Mouse (Mus musculus) ovary, postnatal 10 days (tissue): ENCODE data around the gene R3hdm4.

Experiments used
- DNase-seq: peaks from one replicate; pipeline ENCODE4 v3.0.0; 2022; ENCODE audit warnings: low spot score

Gene R3hdm4

DNA sequence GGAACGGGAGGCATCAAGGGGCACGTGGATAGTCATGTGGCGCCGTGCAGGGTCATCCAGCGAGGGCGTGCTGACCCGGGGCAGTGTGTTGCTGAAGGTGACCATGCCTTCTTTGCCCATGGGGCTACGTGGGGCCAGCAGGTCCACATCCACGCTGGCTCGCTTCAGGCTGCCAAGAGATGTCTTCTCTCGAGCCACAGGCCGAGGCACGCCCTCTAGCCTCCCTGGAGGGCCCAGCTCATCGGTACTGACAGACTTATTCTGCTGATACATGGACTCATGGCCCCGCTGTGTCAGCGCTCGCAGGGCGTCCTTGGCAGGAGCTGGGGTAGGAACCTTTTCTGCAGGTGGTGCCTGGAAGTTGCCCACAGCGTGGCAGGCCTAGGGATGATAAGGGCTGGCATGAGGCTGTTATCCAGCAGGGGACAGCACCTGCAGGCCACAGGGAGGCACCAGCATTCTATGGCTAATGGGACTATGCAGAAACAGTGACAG, 55.2 kb downstream of the R3hdm4 start:
- no peak for DNase-seq

DNA sequence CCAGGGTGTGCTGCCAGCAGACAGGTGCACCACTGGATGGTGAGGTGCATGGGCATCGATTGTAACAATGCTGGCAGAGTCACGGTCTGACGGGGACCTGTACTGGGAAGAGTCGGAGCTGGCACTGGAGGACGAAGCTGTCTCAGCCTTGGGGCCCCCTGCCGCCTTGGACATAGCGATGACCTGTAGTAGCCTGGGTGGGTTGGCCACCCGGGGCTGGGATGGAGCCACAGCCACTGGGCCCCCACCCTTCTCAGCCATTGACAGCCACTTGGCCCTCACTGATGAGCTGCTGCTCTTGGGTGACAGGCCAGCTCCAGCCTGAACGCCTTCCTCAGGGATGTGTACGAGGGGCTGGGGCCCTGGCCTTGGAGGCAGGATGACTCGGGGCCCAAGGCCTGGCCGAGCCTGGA, 55.8 kb downstream of the R3hdm4 start:
- DNase-seq: no peak

DNA sequence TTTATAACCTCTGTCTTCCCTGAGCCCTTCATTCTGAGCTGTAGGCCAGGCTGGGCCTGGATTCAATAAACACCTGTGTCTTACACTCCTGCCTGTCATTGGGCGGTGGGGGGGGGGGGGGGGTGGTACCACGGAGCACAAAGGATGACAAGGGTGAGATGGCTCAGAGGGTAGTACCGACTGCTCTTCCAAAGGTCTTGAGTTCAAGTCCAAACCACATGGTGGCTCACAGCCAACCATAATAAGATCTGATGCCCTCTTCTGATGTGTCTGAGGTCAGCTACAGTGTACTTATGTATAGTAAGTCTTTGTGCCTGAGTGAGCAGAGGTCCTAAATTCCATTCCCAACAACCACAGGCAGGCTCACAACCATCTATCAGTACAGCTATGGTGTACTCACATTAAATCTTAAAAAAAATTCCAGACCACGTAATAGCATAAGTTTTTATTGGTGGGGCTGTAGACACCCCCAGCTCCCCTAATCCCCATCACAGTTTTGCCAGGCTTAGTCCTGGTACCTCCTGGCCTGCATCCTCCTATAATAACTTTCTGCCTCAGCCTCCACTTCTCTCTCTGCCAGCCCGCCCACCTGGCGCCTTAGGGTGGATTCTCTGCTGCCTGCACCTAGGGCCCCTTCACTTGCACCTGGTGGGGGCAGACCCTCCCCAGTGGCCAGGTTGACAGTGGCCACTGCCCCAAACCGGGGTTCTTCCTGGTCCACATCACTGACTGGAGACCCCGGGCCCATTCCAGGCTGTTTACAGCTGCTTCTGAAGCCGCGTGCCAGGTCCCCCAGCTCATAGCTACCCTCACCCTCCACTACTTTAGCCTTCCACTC, 56.4 kb downstream of the R3hdm4 start:
- no peak for DNase-seq

DNA sequence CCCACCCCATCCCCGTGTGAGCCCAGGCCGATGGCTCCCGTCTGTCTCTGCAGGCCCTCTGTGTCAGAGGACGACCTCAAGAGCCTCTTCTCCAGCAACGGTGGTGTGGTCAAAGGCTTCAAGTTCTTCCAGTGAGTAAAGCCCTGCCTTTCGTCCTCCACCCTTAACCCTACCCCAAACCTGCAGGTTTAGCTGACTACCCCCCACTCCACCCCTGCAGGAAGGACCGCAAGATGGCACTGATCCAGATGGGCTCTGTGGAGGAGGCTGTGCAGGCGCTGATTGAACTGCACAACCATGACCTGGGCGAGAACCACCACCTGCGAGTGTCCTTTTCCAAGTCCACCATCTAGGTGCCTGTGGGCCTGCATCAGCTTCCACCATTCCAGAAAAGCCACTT, 58.1 kb downstream of the R3hdm4 start:
- no peak for DNase-seq

DNA sequence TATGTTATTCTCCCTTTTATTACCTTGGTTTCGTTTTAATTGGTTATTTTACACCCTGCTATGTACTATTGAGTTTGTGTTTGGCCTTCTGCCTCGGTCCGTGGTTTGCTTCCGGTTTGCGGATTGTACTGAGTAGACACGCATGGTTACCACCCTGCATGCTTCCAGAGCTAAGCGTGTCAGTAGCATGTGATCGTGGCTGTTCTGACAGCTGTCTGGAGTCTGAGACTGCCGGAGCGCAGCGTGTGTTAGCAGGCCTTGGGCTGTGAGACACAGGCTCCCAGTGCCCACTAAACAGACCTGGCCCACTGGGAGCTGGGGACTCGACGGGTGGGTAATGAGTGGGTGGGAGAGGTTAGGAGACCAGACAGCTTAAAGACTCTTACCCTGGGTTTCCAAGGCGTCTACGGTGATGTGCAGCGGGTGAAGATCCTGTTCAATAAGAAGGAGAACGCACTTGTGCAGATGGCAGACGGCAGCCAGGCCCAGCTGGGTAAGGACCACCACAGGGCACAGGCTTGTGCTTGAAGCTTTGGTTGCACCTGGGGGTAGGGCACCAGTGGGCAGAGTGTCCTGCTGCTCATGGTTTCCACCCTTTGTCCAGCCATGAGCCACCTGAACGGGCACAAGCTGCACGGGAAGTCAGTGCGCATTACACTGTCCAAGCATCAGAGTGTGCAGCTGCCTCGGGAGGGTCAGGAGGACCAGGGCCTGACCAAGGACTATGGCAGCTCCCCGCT, 58.8 kb downstream of the R3hdm4 start:
- DNase-seq: no peak

- DNase-seq: no peak
Measured at GRCm38 (mm10) chr10:79861230-79862048, 59.6 kb downstream of the R3hdm4 start.

DNA sequence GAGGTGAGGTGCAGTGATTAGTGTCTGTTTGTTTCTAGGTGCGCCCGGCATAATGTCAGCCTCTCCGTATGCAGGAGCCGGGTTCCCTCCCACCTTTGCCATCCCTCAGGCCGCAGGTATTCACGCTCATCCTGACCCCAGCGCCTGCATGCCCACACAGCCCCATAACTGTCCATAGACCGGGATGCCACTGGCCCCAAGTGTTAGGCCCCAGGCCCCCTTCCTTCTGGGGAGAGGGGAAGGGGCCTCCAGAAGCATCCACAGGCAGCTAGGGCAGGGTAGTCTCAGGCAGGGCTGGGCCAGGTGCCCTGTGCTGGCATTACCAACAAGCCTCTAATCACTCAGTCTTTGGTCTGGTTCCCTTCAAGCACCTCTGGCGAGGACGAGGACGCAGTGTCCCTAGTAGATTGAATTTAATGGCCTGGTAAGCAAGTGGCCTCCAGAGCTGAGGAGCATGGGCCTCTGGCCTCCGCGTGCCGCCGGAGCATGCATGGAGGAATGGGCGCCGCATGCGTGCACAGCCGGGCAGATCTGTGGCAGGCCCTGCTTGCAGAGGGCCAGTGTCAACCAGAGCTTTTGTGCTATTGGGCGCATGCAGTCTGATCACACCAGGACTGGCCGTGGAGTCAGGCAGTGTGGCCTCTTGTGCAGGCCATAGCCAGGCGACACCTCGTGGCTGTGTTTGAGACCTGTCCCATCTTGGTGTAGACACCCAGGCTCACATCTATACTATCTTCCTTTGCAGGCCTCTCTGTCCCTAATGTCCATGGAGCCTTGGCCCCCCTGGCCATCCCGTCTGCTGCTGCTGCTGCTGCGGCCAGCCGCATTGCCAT, 60.7 kb downstream of the R3hdm4 start:
- DNase-seq: no peak
